Mouse (Mus musculus): ENCODE results near the gene Kat2a.

GRCm38 (mm10) chr11:100714534-100714915, 2.3 kb upstream of the Kat2a start:
- TF ChIP-seq POLR2A (IDR thresholded peaks at IDR 0.05; ENCODE audit: control insufficient read depth in 1 of 2, insufficient read depth in 1 of 2, low read depth in 1 of 2, low read length in 2 of 2, poor library complexity in 1 of 2): no peak
- peak; percentile 81 for TF ChIP-seq RAD21 (IDR thresholded peaks at IDR 0.05; ENCODE audit: low read depth, low read length)
- peak; percentile 11 to 23; a peak in 1 of 4 replicates for TF ChIP-seq EP300 (IDR thresholded peaks at IDR 0.05; ENCODE audit: low read depth in 1 of 2, low read length in 2 of 2)
- TF ChIP-seq TCF12 (IDR thresholded peaks at IDR 0.05; ENCODE audit: low read depth, low read length): 0 out of 2 replicates have a peak, but pooled peaks have one; percentile 44
- peak; percentile 59 for TF ChIP-seq GATA1 (IDR thresholded peaks at IDR 0.05; ENCODE audit: low read depth, low read length)
- TF ChIP-seq MAFK (IDR thresholded peaks at IDR 0.05; ENCODE audit: borderline replicate concordance, low read depth, low read length): no peak
- TF ChIP-seq CHD2 (IDR thresholded peaks at IDR 0.05; ENCODE audit: low read length): no peak
- peak; percentile 79 to 88 (median 81) for TF ChIP-seq CTCF (IDR thresholded peaks at IDR 0.05 in 2 of 3, conservative IDR thresholded peaks at IDR 0.05 in 1 of 3; ENCODE audit: control insufficient read depth in 1 of 3, insufficient read depth in 1 of 3, low read depth in 2 of 3, low read length in 3 of 3, poor library complexity in 1 of 3, severe bottlenecking in 1 of 3)
- no peak for TF ChIP-seq UBTF (IDR thresholded peaks at IDR 0.05; ENCODE audit: borderline replicate concordance, insufficient read depth, low read depth, low read length)

All from MEL (cell line).